Mouse (Mus musculus): ENCODE results near the gene Hist1h3a.
"Not testable (repeated sequence)": the region's sequence is repeated elsewhere in the genome, so short reads cannot be mapped to it uniquely, and the experiment has no call there.

Hist1h3a gene

GRCm38 (mm10) chr13:23740910-23741309 lies 21.3 kb downstream of the Hist1h3a start:
- no peak for DNase-seq

- no peak for DNase-seq
These were observed 21.8 kb downstream of the Hist1h3a start for GRCm38 (mm10) chr13:23740256-23740840.

- no peak for DNase-seq
These were observed 22.3 kb downstream of the Hist1h3a start for GRCm38 (mm10) chr13:23739922-23740252.

GRCm38 (mm10) chr13:23739069-23739921 lies 22.9 kb downstream of the Hist1h3a start:
- peak; percentile 88 for DNase-seq

GRCm38 (mm10) chr13:23738677-23739068 lies 23.5 kb downstream of the Hist1h3a start, which contains the start of gene Hist1h1c:
Gene Hist1h1c (plus strand): TSS chr13:23738808.
- peak; percentile 97 for DNase-seq

- DNase-seq, result peak; percentile 74
These were observed 24.1 kb downstream of the Hist1h3a start for GRCm38 (mm10) chr13:23738041-23738440.

GRCm38 (mm10) chr13:23737091-23737490 lies 25.1 kb downstream of the Hist1h3a start:
- no peak for DNase-seq

GRCm38 (mm10) chr13:23732156-23732804 lies 29.9 kb downstream of the Hist1h3a start:
- peak; percentile 45 for DNase-seq

GRCm38 (mm10) chr13:23730479-23730878 lies 31.7 kb downstream of the Hist1h3a start:
- DNase-seq, result no peak

GRCm38 (mm10) chr13:23729706-23730105 lies 32.5 kb downstream of the Hist1h3a start:
- DNase-seq, result no peak

- peak; percentile 49 for DNase-seq
These were observed 33.0 kb downstream of the Hist1h3a start for GRCm38 (mm10) chr13:23729192-23729525.

GRCm38 (mm10) chr13:23728472-23729191 lies 33.6 kb downstream of the Hist1h3a start:
- DNase-seq, result no peak

GRCm38 (mm10) chr13:23725213-23725612 lies 37.0 kb downstream of the Hist1h3a start:
- no peak for DNase-seq

- no peak for DNase-seq
These were observed 37.9 kb downstream of the Hist1h3a start for GRCm38 (mm10) chr13:23724239-23724638.

- not testable (repeated sequence) for DNase-seq
These were observed 44.5 kb downstream of the Hist1h3a start for GRCm38 (mm10) chr13:23717593-23718245.

GRCm38 (mm10) chr13:23717176-23717575 lies 45.0 kb downstream of the Hist1h3a start:
- no peak for DNase-seq

- no peak for DNase-seq
These were observed 45.7 kb downstream of the Hist1h3a start for GRCm38 (mm10) chr13:23716261-23717042.

All from thymus, postnatal 4 days (tissue).